Mouse (Mus musculus) small intestine, adult 2 months (tissue): ENCODE measurements at regions not wholly inside any gene's neighbourhood (a gene's known extent, or its start where the extent isn't known, plus 50 kb on each side); places are given as distances from the start of the nearest gene placed in this dataset.

Experiments used
- H3K27ac ChIP-seq: fragments of 200-500 bp; 2 replicates; pipeline ENCODE4 v1.5.1; 2012; ENCODE audit warnings: low read depth, low read length, control low read depth, inconsistent platforms; ENCODE audit not compliant: insufficient read depth
- H3K27me3 ChIP-seq: fragments of 200-500 bp; 2 replicates; pipeline ENCODE4 v1.6.1; 2012; ENCODE audit warnings: mild to moderate bottlenecking, moderate library complexity, low read length, inconsistent platforms; ENCODE audit not compliant: control insufficient read depth, insufficient read depth
- H3K36me3 ChIP-seq: fragments of 200-500 bp; 2 replicates; pipeline ENCODE4 v1.6.1; 2012; ENCODE audit warnings: mild to moderate bottlenecking, low read length, control low read depth, inconsistent platforms; ENCODE audit not compliant: control insufficient read depth, insufficient read depth
- H3K4me1 ChIP-seq: fragments of 200-500 bp; 2 replicates; pipeline ENCODE4 v1.6.1; 2012; ENCODE audit warnings: low read length, inconsistent platforms, mixed read lengths; ENCODE audit not compliant: control insufficient read depth, insufficient read depth, insufficient read length
- H3K4me3 ChIP-seq: fragments of 200-500 bp; 2 replicates; pipeline ENCODE4 v1.5.1; 2012; ENCODE audit warnings: low read depth, mild to moderate bottlenecking, control low read depth, inconsistent platforms, low read length, moderate library complexity
- CTCF ChIP-seq: fragments of 200-500 bp; IDR thresholded peaks from 2 replicates; pipeline ENCODE4 v1.5.1; 2012; ENCODE audit warnings: low read depth, mild to moderate bottlenecking, control low read depth, inconsistent platforms, low read length, moderate library complexity, mixed read lengths; ENCODE audit not compliant: insufficient replicate concordance, insufficient read length; ENCODE audit errors: extremely low read depth
- POLR2A ChIP-seq: fragments of 200-500 bp; IDR thresholded peaks from 2 replicates; pipeline ENCODE4 v1.6.1; 2012; ENCODE audit warnings: low read depth, mild to moderate bottlenecking, control low read depth, inconsistent platforms, low read length, moderate library complexity
- WGBS: fragments of 180-500 bp; shearing (Covaris S2); methylation state at CpG from one replicate; pipeline ENCODE4 v1.1.7; 2018; 5-methylcytosine and 5-hydroxymethylcytosine counted together

DNA sequence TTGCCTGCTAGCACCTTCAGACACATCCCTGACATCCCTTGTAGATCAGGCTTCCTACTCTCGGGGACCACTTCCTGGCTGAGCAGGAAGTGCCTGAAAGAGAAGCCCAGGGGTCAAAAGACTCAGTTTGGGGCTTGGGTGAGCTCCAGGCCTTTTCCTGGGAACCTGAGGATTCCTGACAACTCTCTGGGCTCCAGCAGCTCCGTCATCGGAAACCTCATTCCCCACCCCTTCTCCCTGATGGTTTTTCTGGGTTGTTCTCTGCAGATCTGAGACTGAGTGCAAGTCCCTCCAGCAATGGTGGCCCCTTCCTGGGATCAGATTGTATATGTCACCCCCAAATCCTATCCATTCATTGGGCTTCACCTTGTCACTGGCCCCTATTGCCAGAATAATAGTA, 213.5 kb upstream of the Zfp637 start:
- Histone ChIP-seq H3K27ac (no peak overlapping the region), H3K27me3 (no peaks in the 10 kb centered on the region), H3K4me3 (no peak overlapping the region), H3K36me3 (no peaks in the 10 kb centered on the region), H3K4me1 (no peaks in the 10 kb centered on the region)
- TF ChIP-seq POLR2A, result no peak
- no peak for TF ChIP-seq CTCF
- 79% methylated on average over 3 of the region's 3 CpGs for WGBS

DNA sequence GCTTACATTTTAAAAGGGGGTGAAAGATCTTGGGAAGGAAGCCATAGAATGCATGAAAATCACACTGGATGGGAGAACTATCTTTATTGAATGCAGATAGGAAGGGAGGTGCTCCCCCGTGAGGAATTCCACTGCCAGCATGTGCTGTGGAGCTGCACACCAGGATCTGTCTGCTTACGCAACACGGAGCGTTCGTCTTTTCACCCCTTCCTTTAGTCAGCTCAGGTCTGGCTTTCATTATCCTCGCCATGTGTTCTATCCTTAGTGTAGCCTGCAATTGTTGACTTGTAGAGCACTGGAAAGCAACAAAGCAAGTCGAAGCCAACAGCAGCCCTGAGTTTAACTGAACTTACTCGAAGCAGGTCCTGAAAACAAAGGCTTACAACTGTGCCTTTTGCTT, 194.4 kb upstream of the Zfp637 start:
- Histone ChIP-seq H3K27ac (no peak overlapping the region), H3K27me3 (no peaks in the 10 kb centered on the region), H3K4me1 (no peaks in the 10 kb centered on the region), H3K36me3 (no peaks in the 10 kb centered on the region), H3K4me3 (no peak overlapping the region)
- 80% methylated on average over 8 of the region's 8 CpGs for WGBS
- TF ChIP-seq POLR2A, result no peak
- no peak for TF ChIP-seq CTCF

DNA sequence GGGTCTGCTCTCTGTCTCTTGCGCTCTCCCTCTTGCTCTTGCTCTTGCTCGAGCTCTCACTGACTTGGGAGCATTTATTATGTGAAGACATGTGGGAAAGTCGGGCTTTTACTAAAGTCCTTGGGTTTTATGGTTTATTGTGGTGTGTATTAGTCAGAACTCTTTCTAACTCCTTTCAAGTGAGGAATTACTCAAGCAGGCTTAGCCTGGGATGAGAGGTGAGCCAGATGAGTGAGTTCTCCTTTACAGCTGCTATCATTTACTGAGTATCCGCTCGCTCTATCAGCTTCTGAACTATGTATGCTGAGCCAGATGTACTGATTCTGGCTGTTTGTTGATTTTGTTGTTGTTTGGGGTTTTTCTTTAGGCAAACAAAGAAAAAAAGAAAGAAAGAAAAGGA, 190.4 kb upstream of the Zfp637 start:
- Histone ChIP-seq H3K27ac (no peak overlapping the region), H3K27me3 (no peaks in the 10 kb centered on the region), H3K36me3 (no peaks in the 10 kb centered on the region), H3K4me1 (peaks cover 2% of the 10 kb centered on the region; the same call in 1 of the 2 replicates), H3K4me3 (no peak overlapping the region)
- 74% methylated on average over 5 of the region's 5 CpGs for WGBS
- TF ChIP-seq CTCF, result no peak
- no peak for TF ChIP-seq POLR2A

DNA sequence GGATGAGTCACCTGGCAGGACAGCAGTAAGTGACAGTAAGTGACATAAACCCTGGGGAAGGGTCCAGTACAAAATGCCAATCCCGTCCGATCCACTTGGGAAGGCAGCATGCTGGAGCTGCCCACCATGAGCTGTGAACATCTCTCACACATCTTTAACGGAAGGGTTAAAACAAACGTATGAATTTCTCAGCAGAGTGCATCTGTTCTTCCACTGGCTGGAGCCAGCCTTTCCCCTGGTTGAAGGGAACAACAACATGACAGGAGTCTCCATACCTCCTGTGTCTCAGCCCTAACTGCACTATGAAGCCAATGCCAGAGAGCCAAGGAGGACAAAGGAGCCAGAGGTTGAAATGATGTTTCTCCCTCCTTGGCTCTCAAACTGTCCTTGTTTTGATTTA, 189.4 kb upstream of the Zfp637 start:
- no peaks in the 10 kb centered on the region for H3K36me3 ChIP-seq
- H3K4me1 ChIP-seq, result peaks cover 2% of the 10 kb centered on the region; the same call in 1 of the 2 replicates
- no peak for TF ChIP-seq CTCF
- no peak for TF ChIP-seq POLR2A
- WGBS, result 82% methylated on average over 4 of the region's 4 CpGs
- H3K27ac ChIP-seq, result no peak overlapping the region
- no peak overlapping the region for H3K4me3 ChIP-seq
- H3K27me3 ChIP-seq, result no peaks in the 10 kb centered on the region

DNA sequence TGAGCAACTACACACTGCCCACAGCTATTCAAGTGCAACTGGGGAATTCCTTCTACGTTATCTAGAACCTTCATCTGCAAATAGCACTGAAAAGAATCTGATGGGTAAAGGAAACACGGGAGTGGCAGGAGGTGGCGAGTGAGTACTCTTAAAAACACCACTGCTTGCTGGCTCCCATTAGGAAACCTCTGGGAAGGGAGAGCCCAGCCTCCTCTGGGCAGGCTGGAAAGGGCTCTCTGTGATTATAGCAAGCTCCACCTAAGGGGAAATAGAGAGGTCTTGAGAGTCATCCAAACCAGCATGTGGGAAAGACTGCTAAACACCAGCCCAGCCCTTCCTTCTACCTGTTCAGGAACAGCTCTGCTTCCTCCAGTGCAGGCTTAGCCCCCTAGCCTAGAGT, 189.0 kb upstream of the Zfp637 start:
- H3K36me3 ChIP-seq, result no peaks in the 10 kb centered on the region
- peaks cover 2% of the 10 kb centered on the region; the same call in 1 of the 2 replicates for H3K4me1 ChIP-seq
- 25% methylated on average over 3 of the region's 3 CpGs for WGBS
- H3K27me3 ChIP-seq, result no peaks in the 10 kb centered on the region
- no peak overlapping the region for H3K4me3 ChIP-seq
- TF ChIP-seq CTCF (no peak), POLR2A (no peak)
- 0 out of 2 replicates have a peak overlapping the region, but pooled peaks have one; percentile 77 for H3K27ac ChIP-seq

DNA sequence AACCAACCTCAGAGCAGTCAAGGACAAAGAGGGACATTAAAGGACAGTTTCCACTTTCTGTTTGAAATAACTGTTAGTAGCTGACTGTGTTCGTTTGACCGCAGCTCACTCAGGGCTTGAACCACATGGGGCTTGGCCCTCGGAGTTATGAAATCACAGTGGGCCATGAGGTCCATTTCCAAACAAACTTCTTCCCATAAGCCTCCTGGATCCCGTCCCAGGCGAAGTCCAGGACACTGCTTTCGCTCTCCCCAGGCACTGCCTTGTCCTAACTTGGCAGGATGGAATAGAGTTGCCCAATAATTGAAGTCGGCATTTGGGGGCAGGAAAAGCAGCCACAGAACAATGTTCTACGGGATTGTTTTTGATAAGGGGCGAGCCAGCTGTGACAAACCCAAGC, 188.1 kb upstream of the Zfp637 start:
- H3K27me3 ChIP-seq, result no peaks in the 10 kb centered on the region
- 59% methylated on average over 9 of the region's 9 CpGs for WGBS
- peak overlapping the region; percentile 77 for H3K27ac ChIP-seq
- H3K4me3 ChIP-seq, result no peak overlapping the region
- H3K4me1 ChIP-seq, result peaks cover 2% of the 10 kb centered on the region; the same call in 1 of the 2 replicates
- TF ChIP-seq CTCF, result no peak
- TF ChIP-seq POLR2A, result no peak
- no peaks in the 10 kb centered on the region for H3K36me3 ChIP-seq

DNA sequence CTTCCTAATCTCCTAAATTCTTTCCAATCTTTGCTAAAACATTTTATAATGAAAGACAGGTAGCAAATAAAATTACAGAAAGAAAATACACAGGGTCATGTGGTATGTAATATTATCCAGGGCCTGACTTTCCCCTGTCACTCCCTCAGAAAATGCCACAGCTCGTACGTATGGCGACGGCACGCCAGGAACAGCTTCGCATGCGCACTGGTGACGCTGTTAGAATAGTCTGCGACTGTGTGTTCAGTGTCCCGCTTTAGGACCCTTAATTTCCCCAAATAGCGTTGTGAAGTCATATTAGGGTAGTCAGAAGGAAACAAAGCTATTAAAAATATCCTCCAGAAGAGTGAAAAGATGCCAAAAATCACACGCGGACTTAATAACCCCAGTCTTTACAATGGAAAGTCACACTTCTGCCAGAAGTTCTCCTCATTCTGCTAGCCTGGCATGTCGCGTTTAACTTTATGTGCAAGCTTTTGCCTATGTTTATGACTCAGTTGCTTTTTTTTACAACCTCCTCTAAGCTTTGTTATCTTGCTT, 187.0 kb upstream of the Zfp637 start:
- H3K36me3 ChIP-seq, result no peaks in the 10 kb centered on the region
- no peak overlapping the region for H3K27ac ChIP-seq
- H3K4me3 ChIP-seq, result no peak overlapping the region
- no peaks in the 10 kb centered on the region for H3K27me3 ChIP-seq
- WGBS, result 77% methylated on average over 15 of the region's 15 CpGs
- peaks cover 2% of the 10 kb centered on the region; the same call in 1 of the 2 replicates for H3K4me1 ChIP-seq
- TF ChIP-seq POLR2A (no peak), CTCF (no peak)
